Mouse (Mus musculus) brain, embryonic 14.5 days (tissue): ENCODE data around the gene Hils1.

Source experiments
- CTCF ChIP-seq: fragments of 200-500 bp; IDR thresholded peaks from 2 replicates; pipeline ENCODE4 v1.5.1; 2012; ENCODE audit warnings: inconsistent platforms, mild to moderate bottlenecking, moderate library complexity, borderline replicate concordance; ENCODE audit not compliant: insufficient read depth, insufficient read length; ENCODE audit errors: extremely low read depth
- POLR2A ChIP-seq: fragments of 200-500 bp; IDR thresholded peaks from 2 replicates; pipeline ENCODE4 v1.6.1; 2012; ENCODE audit warnings: mild to moderate bottlenecking, inconsistent platforms, borderline replicate concordance; ENCODE audit not compliant: poor library complexity, insufficient read depth, insufficient read length, severe bottlenecking; ENCODE audit errors: extremely low read depth

DNA sequence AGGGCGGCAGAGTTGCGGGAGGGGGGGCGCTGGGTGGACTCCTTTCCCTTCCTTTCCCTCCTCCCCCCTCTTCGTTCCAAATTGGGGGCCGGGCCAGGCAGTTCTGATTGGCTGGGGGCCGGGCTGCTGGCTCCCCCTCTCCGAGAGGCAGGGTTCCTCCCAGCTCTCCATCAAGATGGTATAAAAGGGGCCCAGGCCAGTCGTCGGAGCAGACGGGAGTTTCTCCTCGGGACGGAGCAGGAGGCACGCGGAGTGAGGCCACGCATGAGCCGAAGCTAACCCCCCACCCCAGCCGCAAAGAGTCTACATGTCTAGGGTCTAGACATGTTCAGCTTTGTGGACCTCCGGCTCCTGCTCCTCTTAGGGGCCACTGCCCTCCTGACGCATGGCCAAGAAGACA, 31.3 kb upstream of the Hils1 start, which contains the start of gene Col1a1:
- TF ChIP-seq CTCF = no peak
- TF ChIP-seq POLR2A = peak; percentile 46; the same call in 1 of the 2 replicates
